Mouse (Mus musculus) stomach, embryonic 15.5 days (tissue): ENCODE results near the gene Coil. TPM values are rescaled to one million over a fixed set of nuclear protein-coding genes. Genes with fewer than 3 reads are reported as not detected.

Source experiments
- ATAC-seq: fragments of 200-750 bp; cut with Nextera tagmentation; 2 replicates; pipeline ENCODE4 v1.8.0; 2017; ENCODE audit warnings: low read depth, moderate number of reproducible peaks, moderate TSS enrichment; ENCODE audit not compliant: insufficient read depth, low FRiP score
- H3K27ac ChIP-seq: fragments of 300-500 bp; sonication (generic); 2 replicates; pipeline ENCODE4 v1.5.1; 2015; ENCODE audit warnings: mild to moderate bottlenecking, inconsistent platforms
- H3K27me3 ChIP-seq: fragments of 300-500 bp; sonication (generic); replicated peaks from 2 replicates; pipeline ENCODE4 v1.6.1; 2015; ENCODE audit warnings: inconsistent platforms
- H3K36me3 ChIP-seq: fragments of 300-500 bp; sonication (generic); 2 replicates; pipeline ENCODE4 v1.6.1; 2015; ENCODE audit warnings: inconsistent platforms
- H3K4me1 ChIP-seq: fragments of 300-500 bp; sonication (generic); 2 replicates; pipeline ENCODE4 v1.6.1; 2015; ENCODE audit warnings: inconsistent platforms
- H3K4me2 ChIP-seq: fragments of 300-500 bp; sonication (generic); 2 replicates; pipeline ENCODE4 v1.6.1; 2015; ENCODE audit warnings: mild to moderate bottlenecking, inconsistent platforms
- H3K4me3 ChIP-seq: fragments of 300-500 bp; sonication (generic); replicated peaks from 2 replicates; pipeline ENCODE4 v1.5.1; 2015; ENCODE audit warnings: inconsistent platforms
- H3K9ac ChIP-seq: fragments of 300-500 bp; sonication (generic); 2 replicates; pipeline ENCODE4 v1.6.1; 2015; ENCODE audit warnings: inconsistent platforms
- H3K9me3 ChIP-seq: fragments of 300-500 bp; sonication (generic); 2 replicates; pipeline ENCODE4 v1.6.1; 2016; ENCODE audit warnings: inconsistent platforms
- WGBS: fragments of 180-500 bp; shearing (Covaris S2); methylation state at CpG from one replicate; pipeline ENCODE4 v1.1.7; 2015; 5-methylcytosine and 5-hydroxymethylcytosine counted together
- polyA plus RNA-seq: library from polyadenylated mRNA; unstranded; fragments of >200 nt; fragmentation: Nextera tagmentation; extraction: Ambion mirVana; gene quantifications from 2 replicates; pipeline ENCODE4 v1.2.1, GENCODE M21; 2015

Coil gene
- polyA plus RNA-seq, 1 experiment from 2014 or later = 14.4 TPM

GRCm38 (mm10) chr11:88949802-88950639, 20.0 kb upstream of the Coil start:
- Histone ChIP-seq H3K4me2 (no peak overlapping the region), H3K4me1 (0 out of 2 replicates have a peak, but pooled peaks cover 3% of the 10 kb centered on the region), H3K27me3 (no peaks in the 10 kb centered on the region), H3K36me3 (peaks cover 9% of the 10 kb centered on the region; the same call in 1 of the 2 replicates), H3K9ac (no peak overlapping the region), H3K4me3 (no peak overlapping the region), H3K27ac (no peak overlapping the region), H3K9me3 (no peaks in the 10 kb centered on the region)
- ATAC-seq = no peak
- WGBS = 80% methylated on average over 8 of the region's 8 CpGs

GRCm38 (mm10) chr11:88950640-88951250, 19.3 kb upstream of the Coil start:
- no peak for ATAC-seq
- H3K4me3 ChIP-seq = no peak overlapping the region
- H3K9me3 ChIP-seq = no peaks in the 10 kb centered on the region
- 82% methylated on average over 13 of the region's 13 CpGs for WGBS
- H3K27ac ChIP-seq = no peak overlapping the region
- no peak overlapping the region for H3K4me2 ChIP-seq
- 0 out of 2 replicates have a peak, but pooled peaks cover 7% of the 10 kb centered on the region for H3K4me1 ChIP-seq
- H3K9ac ChIP-seq = no peak overlapping the region
- H3K27me3 ChIP-seq = no peaks in the 10 kb centered on the region
- H3K36me3 ChIP-seq = 0 out of 2 replicates have a peak, but pooled peaks cover 3% of the 10 kb centered on the region

- ATAC-seq = no peak
- H3K36me3 ChIP-seq = 0 out of 2 replicates have a peak, but pooled peaks cover 3% of the 10 kb centered on the region
- no peak overlapping the region for H3K4me2 ChIP-seq
- no peak overlapping the region for H3K9ac ChIP-seq
- H3K9me3 ChIP-seq = no peaks in the 10 kb centered on the region
- H3K4me3 ChIP-seq = no peak overlapping the region
- H3K27me3 ChIP-seq = no peaks in the 10 kb centered on the region
- H3K27ac ChIP-seq = no peak overlapping the region
- H3K4me1 ChIP-seq = 0 out of 2 replicates have a peak, but pooled peaks cover 7% of the 10 kb centered on the region
- 92% methylated on average over 2 of the region's 2 CpGs for WGBS
These were observed 18.5 kb upstream of the Coil start for GRCm38 (mm10) chr11:88951576-88951975.

GRCm38 (mm10) chr11:88952117-88952516, 17.9 kb upstream of the Coil start:
- Histone ChIP-seq H3K27ac (no peak overlapping the region), H3K4me2 (no peak overlapping the region), H3K9ac (no peak overlapping the region), H3K36me3 (0 out of 2 replicates have a peak, but pooled peaks cover 3% of the 10 kb centered on the region), H3K27me3 (no peaks in the 10 kb centered on the region), H3K4me3 (no peak overlapping the region), H3K4me1 (0 out of 2 replicates have a peak, but pooled peaks cover 7% of the 10 kb centered on the region), H3K9me3 (no peaks in the 10 kb centered on the region)
- WGBS = 93% methylated on average over 5 of the region's 5 CpGs
- ATAC-seq = no peak

- Histone ChIP-seq H3K27me3 (no peaks in the 10 kb centered on the region), H3K4me3 (no peak overlapping the region), H3K9ac (no peak overlapping the region), H3K9me3 (no peaks in the 10 kb centered on the region), H3K36me3 (0 out of 2 replicates have a peak, but pooled peaks cover 3% of the 10 kb centered on the region), H3K4me1 (0 out of 2 replicates have a peak, but pooled peaks cover 7% of the 10 kb centered on the region), H3K27ac (no peak overlapping the region), H3K4me2 (no peak overlapping the region)
- ATAC-seq = no peak
- 80% methylated on average over 3 of the region's 3 CpGs for WGBS
These were observed 16.5 kb upstream of the Coil start for GRCm38 (mm10) chr11:88953582-88953981.

GRCm38 (mm10) chr11:88954803-88955202, 15.2 kb upstream of the Coil start:
- Histone ChIP-seq H3K27ac (peak overlapping the region; percentile 69; the same call in 1 of the 2 replicates), H3K4me3 (peak overlapping the region; percentile 59)
- WGBS = under 1% methylated on average over 4 of the region's 4 CpGs

GRCm38 (mm10) chr11:88955217-88955969, 14.7 kb upstream of the Coil start, which contains the start of gene Scpep1:
Gene Scpep1, minus strand, starts transcription at chr11:88955465.
- H3K27me3 ChIP-seq = no peaks in the 10 kb centered on the region
- WGBS = 4% methylated on average over 34 of the region's 34 CpGs

More at GRCm38 (mm10) chr11:88954803-88955202, 15.2 kb upstream of the Coil start:
- ATAC-seq = peak; percentile 44; the same call in 1 of the 2 replicates
- H3K9ac ChIP-seq = 0 out of 2 replicates have a peak overlapping the region, but pooled peaks have one; percentile 16
- no peaks in the 10 kb centered on the region for H3K27me3 ChIP-seq
- no peaks in the 10 kb centered on the region for H3K9me3 ChIP-seq
- H3K36me3 ChIP-seq = 0 out of 2 replicates have a peak, but pooled peaks cover 3% of the 10 kb centered on the region
- peak overlapping the region; percentile 56 for H3K4me2 ChIP-seq
- H3K4me1 ChIP-seq = 0 out of 2 replicates have a peak, but pooled peaks cover 7% of the 10 kb centered on the region

GRCm38 (mm10) chr11:88958851-88959250, 11.2 kb upstream of the Coil start:
- WGBS = 73% methylated on average over 3 of the region's 3 CpGs

More at GRCm38 (mm10) chr11:88955217-88955969, 14.7 kb upstream of the Coil start, which contains the start of gene Scpep1:
- Histone ChIP-seq H3K36me3 (0 out of 2 replicates have a peak, but pooled peaks cover 3% of the 10 kb centered on the region), H3K27ac (peak within 1 kb of the TSS; percentile 69; the same call in 1 of the 2 replicates), H3K9ac (0 out of 2 replicates have a peak within 1 kb of the TSS, but pooled peaks have one; percentile 16), H3K4me3 (peak within 1 kb of the TSS; percentile 59), H3K9me3 (no peaks in the 10 kb centered on the region), H3K4me1 (0 out of 2 replicates have a peak, but pooled peaks cover 7% of the 10 kb centered on the region), H3K4me2 (peak within 1 kb of the TSS; percentile 56)
- peak; percentile 97 for ATAC-seq

GRCm38 (mm10) chr11:88966881-88967361, 3.1 kb upstream of the Coil start, which contains the start of gene Elobl:
Gene Elobl, minus strand, starts transcription at chr11:88966931.
- H3K9me3 ChIP-seq = no peaks in the 10 kb centered on the region
- 93% methylated on average over 2 of the region's 3 CpGs for WGBS
- no peak within 1 kb of the TSS for H3K9ac ChIP-seq
- no peaks in the 10 kb centered on the region for H3K36me3 ChIP-seq
- H3K27ac ChIP-seq = no peak within 1 kb of the TSS
- no peak within 1 kb of the TSS for H3K4me2 ChIP-seq
- H3K27me3 ChIP-seq = no peaks in the 10 kb centered on the region
- ATAC-seq = no peak
- no peaks in the 10 kb centered on the region for H3K4me1 ChIP-seq
- no peak within 1 kb of the TSS for H3K4me3 ChIP-seq

More at GRCm38 (mm10) chr11:88958851-88959250, 11.2 kb upstream of the Coil start:
- Histone ChIP-seq H3K27me3 (no peaks in the 10 kb centered on the region), H3K9ac (no peak overlapping the region), H3K4me3 (no peak overlapping the region), H3K36me3 (no peaks in the 10 kb centered on the region), H3K27ac (no peak overlapping the region), H3K9me3 (no peaks in the 10 kb centered on the region), H3K4me1 (0 out of 2 replicates have a peak, but pooled peaks cover 4% of the 10 kb centered on the region), H3K4me2 (no peak overlapping the region)
- ATAC-seq = no peak

- peak overlapping the region; percentile 60 for H3K9ac ChIP-seq
- peak; percentile 82 for ATAC-seq
- H3K4me3 ChIP-seq = peak overlapping the region; percentile 71
- no peaks in the 10 kb centered on the region for H3K36me3 ChIP-seq
- peak overlapping the region; percentile 79 for H3K27ac ChIP-seq
- peak overlapping the region; percentile 62 for H3K4me2 ChIP-seq
- H3K27me3 ChIP-seq = no peaks in the 10 kb centered on the region
- WGBS = 1% methylated on average over 61 of the region's 62 CpGs
- no peaks in the 10 kb centered on the region for H3K9me3 ChIP-seq
- peaks cover 5% of the 10 kb centered on the region; the same call in 1 of the 2 replicates for H3K4me1 ChIP-seq
These were observed 4.0 kb downstream of the Coil start for GRCm38 (mm10) chr11:88973776-88974701.
